Mouse (Mus musculus): Measurements from ENCODE around the gene Ormdl3. TPM values are rescaled to one million over a fixed set of nuclear protein-coding genes. Genes with fewer than 3 reads are reported as not detected.
A peak's percentile ranks its signal among the peaks of the same experiment; 100 is the strongest.

Ormdl3 gene
- total RNA-seq, 1 experiment = 45.4 TPM

DNA sequence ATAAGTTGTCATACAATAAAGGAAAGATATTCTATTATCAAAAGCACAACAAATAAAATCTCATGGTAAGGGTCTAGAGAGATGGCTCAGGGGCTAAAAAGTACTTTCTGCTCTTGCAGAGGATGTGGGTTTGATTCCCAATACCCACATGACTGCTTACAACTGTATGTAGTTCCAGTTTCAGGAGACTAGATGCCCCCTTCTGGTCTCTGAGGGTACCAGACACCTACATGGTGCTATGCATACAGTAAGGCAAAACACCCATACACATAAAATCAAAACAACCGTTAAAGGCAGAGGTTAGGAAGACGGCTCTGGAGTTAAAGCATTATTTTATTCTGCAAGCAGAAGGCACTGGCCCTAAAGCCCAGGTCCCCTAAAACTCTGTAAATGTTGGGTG lies 16.8 kb upstream of the Ormdl3 start:
- no peak for TF ChIP-seq CHD2 (IDR thresholded peaks at IDR 0.05; ENCODE audit: low read depth, low read length)
- TF ChIP-seq ZC3H11A (IDR thresholded peaks at IDR 0.05; ENCODE audit: borderline replicate concordance, low read depth, low read length) = no peak
- TF ChIP-seq HCFC1 (IDR thresholded peaks at IDR 0.05; ENCODE audit: borderline replicate concordance, insufficient read depth, low read length) = no peak
- TF ChIP-seq ZNF384 (IDR thresholded peaks at IDR 0.05; ENCODE audit: low read depth, low read length) = no peak
- TF ChIP-seq MAFK (IDR thresholded peaks at IDR 0.05; ENCODE audit: insufficient read depth, low read depth, low read length) = no peak
- in situ Hi-C loops (cut with MboI; ENCODE audit: low sequenced_read_pairs in 2 of 2, unreplicated experiment in 2 of 2) = no loop called here

DNA sequence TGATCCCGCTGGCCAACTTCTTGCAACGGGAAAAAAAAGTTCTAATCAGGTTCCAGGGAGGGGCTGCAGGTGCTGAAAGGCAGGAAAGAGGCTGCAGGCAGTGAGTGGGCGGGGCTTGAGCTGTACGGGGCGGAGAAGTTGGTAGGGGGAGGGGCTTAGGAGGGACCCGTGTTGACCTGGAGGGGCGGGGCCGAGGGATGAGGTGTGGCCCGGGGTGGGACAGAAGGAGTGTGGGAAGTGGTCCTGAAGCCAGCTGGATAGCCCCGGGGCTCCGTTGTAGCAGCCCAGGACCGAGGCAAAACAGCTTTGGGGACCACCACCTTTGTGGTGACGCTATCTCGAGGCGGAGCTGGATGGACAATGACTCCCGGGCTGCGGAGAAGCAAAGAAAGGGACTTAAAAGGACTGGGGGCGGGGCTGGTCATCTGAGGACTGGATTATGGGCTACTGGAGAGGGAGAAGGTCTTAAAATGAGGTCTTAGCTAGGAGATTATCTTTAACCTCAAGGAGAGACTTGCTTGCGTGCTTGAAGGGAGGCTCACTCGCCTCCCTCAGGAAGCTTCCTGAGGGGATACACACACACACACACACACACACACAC lies 15.0 kb upstream of the Ormdl3 start:
- Histone ChIP-seq H3K4me1 (ENCODE audit: control insufficient read depth in 2 of 2, insufficient read depth in 2 of 2, low read length in 2 of 2, poor library complexity in 1 of 2) (peaks cover 0 to 3% of the 10 kb centered on the region in 2 experiments; a peak in 2 of 4 replicates), H3K27ac (ENCODE audit: insufficient read depth, low read depth, low read length, poor library complexity, severe bottlenecking) (no peak overlapping the region), H3K36me3 (ENCODE audit: control insufficient read depth, insufficient read depth, low read length, poor library complexity, severe bottlenecking) (no peaks in the 10 kb centered on the region), H3K9me3 (ENCODE audit: control insufficient read depth, insufficient read depth, low read depth, low read length) (no peaks in the 10 kb centered on the region), H3K4me3 (ENCODE audit: insufficient read depth in 1 of 2, low read depth in 1 of 2, low read length in 2 of 2, poor library complexity in 1 of 2, severe bottlenecking in 1 of 2) (peak overlapping the region; percentile 58 to 84), H3K9ac (ENCODE audit: insufficient read depth, low read depth, low read length, poor library complexity, severe bottlenecking) (no peak overlapping the region)
- in situ Hi-C loops (cut with MboI; ENCODE audit: low sequenced_read_pairs in 2 of 2, unreplicated experiment in 2 of 2) = no loop called here
- peak; percentile 93 for DNase-seq (ENCODE audit: low read depth, low spot score)
- no peak for TF ChIP-seq HCFC1 (IDR thresholded peaks at IDR 0.05; ENCODE audit: borderline replicate concordance, insufficient read depth, low read length)
- 0 out of 2 replicates have a peak, but pooled peaks have one; percentile 44 for TF ChIP-seq ZNF384 (IDR thresholded peaks at IDR 0.05; ENCODE audit: low read depth, low read length)
- no peak for TF ChIP-seq MAFK (IDR thresholded peaks at IDR 0.05; ENCODE audit: insufficient read depth, low read depth, low read length)

More for the DNA sequence above, 16.8 kb upstream of the Ormdl3 start:
- no peak for DNase-seq (ENCODE audit: low read depth, low spot score)
- H3K4me1 ChIP-seq (ENCODE audit: control insufficient read depth in 2 of 2, insufficient read depth in 2 of 2, low read length in 2 of 2, poor library complexity in 1 of 2) = peaks cover 0 to 3% of the 10 kb centered on the region in 2 experiments; a peak in 2 of 4 replicates
- H3K36me3 ChIP-seq (ENCODE audit: control insufficient read depth, insufficient read depth, low read length, poor library complexity, severe bottlenecking) = no peaks in the 10 kb centered on the region
- no peak overlapping the region for H3K9ac ChIP-seq (ENCODE audit: insufficient read depth, low read depth, low read length, poor library complexity, severe bottlenecking)
- no peak overlapping the region for H3K27ac ChIP-seq (ENCODE audit: insufficient read depth, low read depth, low read length, poor library complexity, severe bottlenecking)
- H3K9me3 ChIP-seq (ENCODE audit: control insufficient read depth, insufficient read depth, low read depth, low read length) = no peaks in the 10 kb centered on the region
- H3K4me3 ChIP-seq (ENCODE audit: insufficient read depth in 1 of 2, low read depth in 1 of 2, low read length in 2 of 2, poor library complexity in 1 of 2, severe bottlenecking in 1 of 2) = no peak overlapping the region

DNA sequence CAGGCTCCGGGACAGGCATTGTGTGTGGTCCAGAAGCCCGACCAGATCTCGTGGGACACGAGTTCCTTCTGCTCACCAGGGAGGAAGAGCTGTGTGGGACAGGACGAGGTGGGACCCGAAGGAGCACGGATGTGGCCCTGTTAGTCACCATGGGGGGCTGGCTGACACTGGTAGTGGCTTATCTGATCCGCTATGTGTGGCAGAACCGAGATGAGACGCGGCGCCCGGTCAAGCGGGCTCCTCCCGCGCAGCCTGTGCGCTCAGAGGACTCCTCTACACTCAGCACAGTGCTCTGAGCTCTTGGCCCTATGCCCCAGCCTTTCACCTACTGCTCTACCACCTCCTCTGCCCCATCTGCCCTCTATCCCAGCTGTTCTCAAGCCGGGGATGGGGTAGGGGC lies 12.1 kb upstream of the Ormdl3 start:
- Histone ChIP-seq H3K9ac (ENCODE audit: insufficient read depth, low read depth, low read length, poor library complexity, severe bottlenecking) (no peak overlapping the region), H3K9me3 (ENCODE audit: control insufficient read depth, insufficient read depth, low read depth, low read length) (no peaks in the 10 kb centered on the region), H3K27ac (ENCODE audit: insufficient read depth, low read depth, low read length, poor library complexity, severe bottlenecking) (no peak overlapping the region), H3K4me1 (ENCODE audit: control insufficient read depth in 2 of 2, insufficient read depth in 2 of 2, low read length in 2 of 2, poor library complexity in 1 of 2) (peaks cover 0 to 3% of the 10 kb centered on the region in 2 experiments; a peak in 2 of 4 replicates), H3K4me3 (ENCODE audit: insufficient read depth in 1 of 2, low read depth in 1 of 2, low read length in 2 of 2, poor library complexity in 1 of 2, severe bottlenecking in 1 of 2) (peak overlapping the region; percentile 33 to 39; a peak in 2 of 4 replicates), H3K36me3 (ENCODE audit: control insufficient read depth, insufficient read depth, low read length, poor library complexity, severe bottlenecking) (no peaks in the 10 kb centered on the region)
- DNase-seq (ENCODE audit: low read depth, low spot score) = no peak
- in situ Hi-C loops (cut with MboI; ENCODE audit: low sequenced_read_pairs in 2 of 2, unreplicated experiment in 2 of 2) = no loop called here
- no peak for TF ChIP-seq CHD2 (IDR thresholded peaks at IDR 0.05; ENCODE audit: low read depth, low read length)
- no peak for TF ChIP-seq HCFC1 (IDR thresholded peaks at IDR 0.05; ENCODE audit: borderline replicate concordance, insufficient read depth, low read length)
- no peak for TF ChIP-seq ZNF384 (IDR thresholded peaks at IDR 0.05; ENCODE audit: low read depth, low read length)
- no peak for TF ChIP-seq MAFK (IDR thresholded peaks at IDR 0.05; ENCODE audit: insufficient read depth, low read depth, low read length)
- no peak for TF ChIP-seq ZC3H11A (IDR thresholded peaks at IDR 0.05; ENCODE audit: borderline replicate concordance, low read depth, low read length)

DNA sequence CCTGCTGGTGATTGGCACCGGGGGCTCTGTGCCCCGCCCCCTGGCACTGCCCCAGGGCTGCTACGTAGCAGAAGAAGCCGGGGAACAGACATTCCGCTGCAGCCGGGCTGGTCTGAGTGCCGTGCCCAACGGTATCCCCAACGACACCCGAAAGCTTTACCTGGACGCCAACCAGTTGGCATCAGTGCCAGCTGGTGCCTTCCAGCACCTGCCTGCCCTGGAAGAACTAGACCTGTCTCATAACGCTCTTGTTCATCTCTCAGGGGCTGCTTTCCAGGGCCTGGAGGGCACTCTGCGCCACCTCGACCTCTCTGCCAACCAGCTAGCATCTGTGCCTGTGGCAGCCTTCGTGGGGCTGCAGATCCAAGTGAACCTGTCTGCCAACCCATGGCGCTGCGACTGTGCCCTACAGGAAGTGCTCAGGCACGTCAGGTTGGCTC lies 11.7 kb upstream of the Ormdl3 start:
- peak overlapping the region; percentile 33 to 39; a peak in 2 of 4 replicates for H3K4me3 ChIP-seq (ENCODE audit: insufficient read depth in 1 of 2, low read depth in 1 of 2, low read length in 2 of 2, poor library complexity in 1 of 2, severe bottlenecking in 1 of 2)

More for the DNA sequence above, 11.7 kb upstream of the Ormdl3 start:
- no peak for DNase-seq (ENCODE audit: low read depth, low spot score)
- TF ChIP-seq MAFK (IDR thresholded peaks at IDR 0.05; ENCODE audit: insufficient read depth, low read depth, low read length) (no peak), CHD2 (IDR thresholded peaks at IDR 0.05; ENCODE audit: low read depth, low read length) (no peak), ZNF384 (IDR thresholded peaks at IDR 0.05; ENCODE audit: low read depth, low read length) (no peak), HCFC1 (IDR thresholded peaks at IDR 0.05; ENCODE audit: borderline replicate concordance, insufficient read depth, low read length) (no peak), ZC3H11A (IDR thresholded peaks at IDR 0.05; ENCODE audit: borderline replicate concordance, low read depth, low read length) (no peak)
- no peak overlapping the region for H3K9ac ChIP-seq (ENCODE audit: insufficient read depth, low read depth, low read length, poor library complexity, severe bottlenecking)
- H3K4me1 ChIP-seq (ENCODE audit: control insufficient read depth in 2 of 2, insufficient read depth in 2 of 2, low read length in 2 of 2, poor library complexity in 1 of 2) = peaks cover 0 to 3% of the 10 kb centered on the region in 2 experiments; a peak in 2 of 4 replicates
- in situ Hi-C loops (cut with MboI; ENCODE audit: low sequenced_read_pairs in 2 of 2, unreplicated experiment in 2 of 2) = no loop called here
- no peak overlapping the region for H3K27ac ChIP-seq (ENCODE audit: insufficient read depth, low read depth, low read length, poor library complexity, severe bottlenecking)
- no peaks in the 10 kb centered on the region for H3K36me3 ChIP-seq (ENCODE audit: control insufficient read depth, insufficient read depth, low read length, poor library complexity, severe bottlenecking)
- H3K9me3 ChIP-seq (ENCODE audit: control insufficient read depth, insufficient read depth, low read depth, low read length) = no peaks in the 10 kb centered on the region

Data from ES-E14 (cell line).